Mouse (Mus musculus): ENCODE data around the gene Xylt1.

The Xylt1 gene

GRCm38 (mm10) chr7:117709901-117710607 lies 329.3 kb downstream of the Xylt1 start:
- no peak for DNase-seq (ENCODE audit: low spot score)

- DNase-seq (ENCODE audit: low spot score) = no peak
Observed at GRCm38 (mm10) chr7:117716876-117717408, 336.2 kb downstream of the Xylt1 start.

GRCm38 (mm10) chr7:117720426-117720825 lies 339.6 kb downstream of the Xylt1 start:
- DNase-seq (ENCODE audit: low spot score) = no peak

Data from urinary bladder, postnatal 25 days (tissue).